Mouse (Mus musculus) hindbrain, embryonic 12.5 days (tissue): ENCODE results near the gene Ulk3. TPM values are rescaled to one million over a fixed set of nuclear protein-coding genes. Genes with fewer than 3 reads are reported as not detected.

Source experiments
- ATAC-seq: fragments of 200-750 bp; cut with Nextera tagmentation; 2 replicates; pipeline ENCODE4 v1.8.0; 2017; ENCODE audit warnings: moderate TSS enrichment; ENCODE audit not compliant: low FRiP score
- H3K27ac ChIP-seq: fragments of 300-500 bp; sonication (generic); 2 replicates; pipeline ENCODE4 v1.5.1; 2016; ENCODE audit warnings: mild to moderate bottlenecking
- H3K27me3 ChIP-seq: fragments of 300-500 bp; sonication (generic); 2 replicates; pipeline ENCODE4 v1.6.1; 2016; ENCODE audit warnings: mild to moderate bottlenecking
- H3K36me3 ChIP-seq: fragments of 300-500 bp; sonication (generic); 2 replicates; pipeline ENCODE4 v1.6.1; 2016; ENCODE audit warnings: mild to moderate bottlenecking
- H3K4me1 ChIP-seq: fragments of 300-500 bp; sonication (generic); 2 replicates; pipeline ENCODE4 v1.6.1; 2016
- H3K4me2 ChIP-seq: fragments of 300-500 bp; sonication (generic); replicated peaks from 2 replicates; pipeline ENCODE4 v1.6.1; 2016; ENCODE audit warnings: mild to moderate bottlenecking
- H3K4me3 ChIP-seq: fragments of 300-500 bp; sonication (generic); 2 replicates; pipeline ENCODE4 v1.5.1; 2016; ENCODE audit warnings: mild to moderate bottlenecking
- H3K9ac ChIP-seq: fragments of 300-500 bp; sonication (generic); 2 replicates; pipeline ENCODE4 v1.6.1; 2016; ENCODE audit warnings: mild to moderate bottlenecking, moderate library complexity
- H3K9me3 ChIP-seq: fragments of 300-500 bp; sonication (generic); replicated peaks from 2 replicates; pipeline ENCODE4 v1.6.1; 2016; ENCODE audit warnings: mild to moderate bottlenecking
- WGBS: fragments of 180-500 bp; shearing (Covaris S2); methylation state at CpG from one replicate; pipeline ENCODE4 v1.1.7; 2016; 5-methylcytosine and 5-hydroxymethylcytosine counted together
- polyA plus RNA-seq: library from polyadenylated mRNA; unstranded; fragments of >200 nt; fragmentation: Nextera tagmentation; extraction: Ambion mirVana; gene quantifications from 2 replicates; pipeline ENCODE4 v1.2.1, GENCODE M21; 2016

Gene Ulk3
- polyA plus RNA-seq, 1 experiment from 2014 or later: 20.1 TPM

- Histone ChIP-seq H3K27me3 (peaks cover 29% of the 10 kb centered on the region), H3K27ac (no peak overlapping the region), H3K4me1 (peaks cover 23% of the 10 kb centered on the region), H3K9ac (no peak overlapping the region), H3K36me3 (no peaks in the 10 kb centered on the region), H3K9me3 (no peaks in the 10 kb centered on the region), H3K4me3 (no peak overlapping the region), H3K4me2 (no peak overlapping the region)
- WGBS: 18% methylated on average over 9 of the region's 9 CpGs
- no peak for ATAC-seq
These were observed 16.3 kb downstream of the Ulk3 start for GRCm38 (mm10) chr9:57605503-57605902.

- Histone ChIP-seq H3K4me3 (no peak within 1 kb of the TSS), H3K4me1 (peaks cover 15% of the 10 kb centered on the region), H3K27me3 (peaks cover 29% of the 10 kb centered on the region), H3K9me3 (no peaks in the 10 kb centered on the region), H3K36me3 (no peaks in the 10 kb centered on the region), H3K4me2 (peak within 1 kb of the TSS; percentile 33), H3K27ac (no peak within 1 kb of the TSS), H3K9ac (no peak within 1 kb of the TSS)
- peak; percentile 43; the same call in 1 of the 2 replicates for ATAC-seq
- 6% methylated on average over 24 of the region's 24 CpGs for WGBS
These were observed 17.0 kb downstream of the Ulk3 start, which contains the start of gene Cplx3 for GRCm38 (mm10) chr9:57606139-57606851. Gene Cplx3 (minus strand): TSS chr9:57606281.

DNA sequence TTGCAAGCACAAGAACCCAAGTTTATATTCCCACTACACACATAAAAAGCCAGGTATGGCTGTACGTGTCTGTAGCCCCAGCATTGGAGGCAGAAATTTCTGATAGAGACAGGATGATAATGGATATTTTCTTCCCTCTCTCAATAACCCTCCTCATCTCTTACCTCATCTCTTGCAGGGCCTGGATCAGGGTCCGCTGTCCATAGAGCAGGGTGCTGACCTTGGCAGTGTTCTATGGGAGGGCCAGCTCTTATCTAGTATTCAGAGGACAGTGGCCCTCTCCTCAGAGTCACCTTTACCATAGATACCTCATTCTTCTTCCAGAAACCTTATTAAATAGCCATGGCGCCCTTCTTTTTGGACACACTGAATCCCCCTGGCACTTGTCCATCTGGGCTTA, 20.6 kb downstream of the Ulk3 start:
- 67% methylated on average over 3 of the region's 3 CpGs for WGBS
- H3K27ac ChIP-seq: no peak overlapping the region
- ATAC-seq: no peak

DNA sequence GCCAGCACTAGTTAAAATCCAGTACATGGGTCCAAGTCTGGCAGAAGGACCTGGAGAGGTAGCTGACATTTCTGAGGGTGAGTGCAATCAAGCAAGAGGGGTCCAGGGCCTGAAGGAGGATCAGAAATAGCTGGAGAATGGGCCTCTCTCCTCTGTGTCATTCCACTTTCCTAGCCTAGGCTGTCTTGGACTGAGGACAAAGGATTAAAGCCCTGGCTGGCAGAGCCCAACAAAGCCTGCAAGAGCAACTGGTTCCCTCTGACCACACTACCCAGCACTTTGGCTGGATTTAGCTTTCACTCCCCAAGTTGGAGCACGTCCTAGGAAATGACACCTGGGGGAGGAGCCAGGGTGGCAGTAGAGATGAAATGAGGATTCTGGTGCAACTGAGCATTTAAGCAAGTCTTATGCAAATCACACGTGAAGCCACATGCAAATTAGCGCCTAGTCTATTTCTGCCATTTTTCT, 21.1 kb downstream of the Ulk3 start:
- Histone ChIP-seq H3K27ac (no peak overlapping the region), H3K4me3 (no peak overlapping the region), H3K4me2 (no peak overlapping the region), H3K4me1 (peaks cover 11% of the 10 kb centered on the region), H3K9ac (no peak overlapping the region), H3K9me3 (no peaks in the 10 kb centered on the region), H3K27me3 (peaks cover 20% of the 10 kb centered on the region), H3K36me3 (no peaks in the 10 kb centered on the region)
- 68% methylated on average over 3 of the region's 3 CpGs for WGBS
- ATAC-seq: no peak

More for the DNA sequence above, 20.6 kb downstream of the Ulk3 start:
- H3K4me1 ChIP-seq: peaks cover 11% of the 10 kb centered on the region
- no peak overlapping the region for H3K9ac ChIP-seq
- H3K4me2 ChIP-seq: no peak overlapping the region
- peaks cover 23% of the 10 kb centered on the region for H3K27me3 ChIP-seq
- H3K36me3 ChIP-seq: no peaks in the 10 kb centered on the region
- no peaks in the 10 kb centered on the region for H3K9me3 ChIP-seq
- H3K4me3 ChIP-seq: no peak overlapping the region

DNA sequence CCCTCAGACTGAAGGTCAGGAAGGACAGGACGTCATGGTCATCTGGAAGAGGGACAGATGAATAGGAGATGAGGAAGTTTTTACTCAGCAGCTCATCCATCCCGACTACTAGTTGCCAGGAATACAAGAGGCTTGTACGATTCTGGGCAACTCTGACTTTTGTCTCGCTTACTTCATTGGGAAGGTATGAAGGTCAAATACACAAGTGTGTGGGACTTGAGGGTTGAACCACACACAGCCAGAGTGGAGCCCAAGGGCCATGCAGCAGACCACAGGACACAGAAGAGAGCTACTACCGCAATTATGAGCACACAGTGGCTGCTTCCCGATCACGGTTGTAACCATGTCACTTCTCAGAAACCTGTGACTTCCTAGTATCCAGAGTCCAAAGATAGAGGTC, 23.3 kb downstream of the Ulk3 start:
- no peak overlapping the region for H3K9ac ChIP-seq
- no peaks in the 10 kb centered on the region for H3K9me3 ChIP-seq
- no peak overlapping the region for H3K4me3 ChIP-seq
- H3K27me3 ChIP-seq: 0 out of 2 replicates have a peak, but pooled peaks cover 3% of the 10 kb centered on the region
- 87% methylated on average over 7 of the region's 7 CpGs for WGBS
- no peak overlapping the region for H3K4me2 ChIP-seq
- no peak overlapping the region for H3K27ac ChIP-seq
- no peaks in the 10 kb centered on the region for H3K4me1 ChIP-seq
- no peak for ATAC-seq
- no peaks in the 10 kb centered on the region for H3K36me3 ChIP-seq

DNA sequence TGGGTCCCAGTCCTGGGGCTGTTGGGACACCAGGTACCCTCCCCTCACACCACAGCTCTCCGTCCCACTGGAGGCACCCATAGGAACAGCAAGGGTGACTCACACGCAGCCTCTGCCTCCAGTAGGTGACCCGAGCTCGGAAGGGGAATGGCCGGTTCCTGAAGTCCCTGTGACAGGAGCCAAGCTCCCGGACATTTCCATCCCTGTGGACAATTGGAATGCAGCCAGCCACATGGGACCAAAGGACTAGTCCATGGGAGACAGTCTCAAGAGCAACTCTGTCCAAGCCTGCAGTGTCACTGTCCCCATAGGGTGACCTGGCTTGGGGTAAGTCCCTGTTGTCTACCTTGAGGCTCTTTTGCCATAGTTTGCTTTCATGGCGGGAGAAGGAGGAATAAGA, 24.7 kb downstream of the Ulk3 start:
- Histone ChIP-seq H3K9ac (no peak overlapping the region), H3K36me3 (no peaks in the 10 kb centered on the region), H3K4me3 (no peak overlapping the region), H3K4me1 (no peaks in the 10 kb centered on the region), H3K27me3 (no peaks in the 10 kb centered on the region), H3K4me2 (no peak overlapping the region), H3K9me3 (no peaks in the 10 kb centered on the region), H3K27ac (no peak overlapping the region)
- no peak for ATAC-seq
- 86% methylated on average over 7 of the region's 7 CpGs for WGBS

DNA sequence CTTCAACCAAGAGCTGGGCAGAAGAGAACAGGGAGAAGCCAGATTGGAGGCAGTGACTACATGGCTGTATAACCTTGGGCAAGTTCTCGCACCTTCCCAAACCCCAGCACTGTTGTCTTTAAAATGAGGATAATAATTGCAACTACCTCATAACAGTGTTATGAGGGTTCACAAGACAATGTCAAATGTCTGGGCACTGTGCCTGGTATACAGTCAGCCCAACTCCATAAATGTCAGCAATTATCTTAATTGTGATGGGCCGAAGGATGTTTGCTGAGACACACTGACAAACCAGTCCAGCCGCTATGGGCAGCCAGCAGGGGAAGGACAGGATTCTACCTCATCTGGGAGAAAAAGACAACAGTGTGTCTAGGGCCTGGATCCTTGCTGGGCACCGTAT, 25.5 kb downstream of the Ulk3 start:
- no peak for ATAC-seq
- H3K9me3 ChIP-seq: no peaks in the 10 kb centered on the region
- H3K4me1 ChIP-seq: no peaks in the 10 kb centered on the region
- no peaks in the 10 kb centered on the region for H3K36me3 ChIP-seq
- no peak overlapping the region for H3K4me2 ChIP-seq
- WGBS: 89% methylated on average over 4 of the region's 4 CpGs
- no peaks in the 10 kb centered on the region for H3K27me3 ChIP-seq
- H3K9ac ChIP-seq: no peak overlapping the region
- H3K27ac ChIP-seq: no peak overlapping the region
- no peak overlapping the region for H3K4me3 ChIP-seq

GRCm38 (mm10) chr9:57617556-57618169, 28.4 kb downstream of the Ulk3 start:
- Histone ChIP-seq H3K9me3 (no peaks in the 10 kb centered on the region), H3K27me3 (no peaks in the 10 kb centered on the region), H3K4me3 (no peak overlapping the region), H3K9ac (no peak overlapping the region), H3K4me1 (no peaks in the 10 kb centered on the region), H3K4me2 (no peak overlapping the region), H3K27ac (no peak overlapping the region), H3K36me3 (no peaks in the 10 kb centered on the region)
- ATAC-seq: no peak
- whole genome bisulfite sequencing: 78% methylated on average over 8 of the region's 8 CpGs

DNA sequence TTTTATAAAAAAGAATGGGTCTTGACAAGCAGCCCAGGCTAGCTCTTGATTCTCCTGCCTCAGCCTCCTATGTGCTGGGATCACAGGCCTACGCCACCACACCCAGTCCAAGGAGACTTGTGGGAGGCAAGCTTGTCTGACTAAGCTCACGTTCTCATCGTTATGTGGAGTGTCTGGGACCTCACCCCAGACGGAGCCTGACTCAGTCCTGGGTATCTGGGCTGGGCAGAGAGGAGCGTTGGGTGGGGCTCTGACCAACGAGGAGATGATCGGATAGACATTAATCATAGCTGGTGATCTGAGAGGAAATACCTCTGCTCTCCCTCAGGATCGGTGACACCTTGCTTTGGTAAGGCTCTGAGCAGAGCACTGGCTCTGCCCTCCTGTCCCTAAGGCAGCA, 29.6 kb downstream of the Ulk3 start:
- WGBS: 82% methylated on average over 8 of the region's 8 CpGs
- no peak overlapping the region for H3K4me3 ChIP-seq
- ATAC-seq: no peak

DNA sequence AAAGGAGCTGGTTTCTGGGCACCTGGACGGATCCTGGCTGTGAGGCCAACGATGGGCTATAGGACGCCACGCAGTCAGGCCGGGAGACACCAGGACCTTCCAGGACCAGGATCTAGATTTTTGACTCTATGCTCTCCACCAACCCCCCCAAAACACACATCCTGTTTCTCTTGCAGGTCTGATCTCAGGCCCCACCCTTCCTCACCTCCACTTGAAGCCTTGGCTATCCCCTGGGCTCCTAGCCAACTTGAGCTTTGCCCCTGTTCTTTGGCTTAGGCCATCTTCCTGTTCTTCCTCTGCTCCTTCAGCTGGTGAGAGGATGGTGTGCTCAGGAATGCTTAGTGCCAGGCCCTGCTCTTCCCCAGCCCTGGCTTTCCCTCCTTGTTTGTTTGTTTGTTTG, 31.4 kb downstream of the Ulk3 start, which contains the start of gene Lman1l:
Gene Lman1l (minus strand): TSS at position 101 of the 400 bp plus-strand sequence.
- H3K4me3 ChIP-seq: no peak within 1 kb of the TSS
- H3K4me1 ChIP-seq: 0 out of 2 replicates have a peak, but pooled peaks cover under 1% of the 10 kb centered on the region
- 85% methylated on average over 5 of the region's 5 CpGs for WGBS
- H3K27ac ChIP-seq: no peak within 1 kb of the TSS
- peaks cover 14% of the 10 kb centered on the region for H3K36me3 ChIP-seq
- H3K27me3 ChIP-seq: no peaks in the 10 kb centered on the region
- no peak within 1 kb of the TSS for H3K4me2 ChIP-seq
- H3K9me3 ChIP-seq: no peaks in the 10 kb centered on the region
- H3K9ac ChIP-seq: no peak within 1 kb of the TSS
- no peak for ATAC-seq

More for the DNA sequence above, 29.6 kb downstream of the Ulk3 start:
- Histone ChIP-seq H3K9me3 (no peaks in the 10 kb centered on the region), H3K36me3 (no peaks in the 10 kb centered on the region), H3K9ac (no peak overlapping the region), H3K27me3 (no peaks in the 10 kb centered on the region), H3K4me2 (no peak overlapping the region), H3K4me1 (no peaks in the 10 kb centered on the region), H3K27ac (no peak overlapping the region)

- H3K27ac ChIP-seq: no peak overlapping the region
- peaks cover 50% of the 10 kb centered on the region for H3K36me3 ChIP-seq
- no peak overlapping the region for H3K4me3 ChIP-seq
- no peak overlapping the region for H3K9ac ChIP-seq
- H3K9me3 ChIP-seq: no peaks in the 10 kb centered on the region
- no peak for ATAC-seq
- H3K4me2 ChIP-seq: no peak overlapping the region
- H3K27me3 ChIP-seq: no peaks in the 10 kb centered on the region
- 0 out of 2 replicates have a peak, but pooled peaks cover 6% of the 10 kb centered on the region for H3K4me1 ChIP-seq
- 79% methylated on average over 7 of the region's 7 CpGs for WGBS
These were observed 35.0 kb downstream of the Ulk3 start for GRCm38 (mm10) chr9:57624295-57624694.

- Histone ChIP-seq H3K4me3 (no peak overlapping the region), H3K27ac (no peak overlapping the region), H3K27me3 (no peaks in the 10 kb centered on the region), H3K9ac (no peak overlapping the region), H3K9me3 (no peaks in the 10 kb centered on the region), H3K36me3 (peaks cover 65% of the 10 kb centered on the region), H3K4me2 (no peak overlapping the region), H3K4me1 (0 out of 2 replicates have a peak, but pooled peaks cover 6% of the 10 kb centered on the region)
- 70% methylated on average over 15 of the region's 15 CpGs for WGBS
- ATAC-seq: no peak
These were observed 36.6 kb downstream of the Ulk3 start for GRCm38 (mm10) chr9:57625674-57626500.
